Mouse (Mus musculus): ENCODE data around the gene Krtap3-1.
"Not testable (repeated sequence)": the region's sequence is repeated elsewhere in the genome, so short reads cannot be mapped to it uniquely, and the experiment has no call there.

Gene Krtap3-1

GRCm38 (mm10) chr11:99566530-99566929 lies at the start of gene Krtap3-1:
Gene Krtap3-1, minus strand, starts transcription at chr11:99566630.
- no peak for DNase-seq

GRCm38 (mm10) chr11:99614796-99615363 lies 48.5 kb upstream of the Krtap3-1 start, which contains the start of gene Krtap2-4:
Gene Krtap2-4, minus strand, starts transcription at chr11:99614846.
- DNase-seq: no peak

- DNase-seq: not testable (repeated sequence)
Measured at GRCm38 (mm10) chr11:99610089-99610488, 43.7 kb upstream of the Krtap3-1 start, which contains the start of gene Gm11937. Gene Gm11937, minus strand, starts transcription at chr11:99610189.

GRCm38 (mm10) chr11:99609126-99609525 lies 42.7 kb upstream of the Krtap3-1 start:
- DNase-seq: no peak

- DNase-seq: not testable (repeated sequence)
Measured at GRCm38 (mm10) chr11:99603208-99603607, 36.8 kb upstream of the Krtap3-1 start, which contains the start of gene Gm11938. Gene Gm11938, minus strand, starts transcription at chr11:99603308.

- not testable (repeated sequence) for DNase-seq
Measured at GRCm38 (mm10) chr11:99597742-99598141, 31.3 kb upstream of the Krtap3-1 start, which contains the start of gene Krtap9-3. Gene Krtap9-3, minus strand, starts transcription at chr11:99598105.

- DNase-seq: no peak
Measured at GRCm38 (mm10) chr11:99590981-99591380, 24.6 kb upstream of the Krtap3-1 start, which contains the start of gene Krtap1-3. Gene Krtap1-3, minus strand, starts transcription at chr11:99591339.

GRCm38 (mm10) chr11:99585096-99585495 lies 18.7 kb upstream of the Krtap3-1 start:
- no peak for DNase-seq

- DNase-seq: no peak
Measured at GRCm38 (mm10) chr11:99583245-99583704, 16.8 kb upstream of the Krtap3-1 start, which contains the start of gene Krtap1-4. Gene Krtap1-4, minus strand, starts transcription at chr11:99583654.

GRCm38 (mm10) chr11:99581564-99581963 lies 15.1 kb upstream of the Krtap3-1 start:
- DNase-seq: no peak

- DNase-seq: no peak
Measured at GRCm38 (mm10) chr11:99581051-99581450, 14.6 kb upstream of the Krtap3-1 start.

GRCm38 (mm10) chr11:99580636-99581035 lies 14.2 kb upstream of the Krtap3-1 start, which contains the start of gene Krtap1-5:
Gene Krtap1-5, minus strand, starts transcription at chr11:99581016.
- no peak for DNase-seq

GRCm38 (mm10) chr11:99574106-99574505 lies 7.7 kb upstream of the Krtap3-1 start:
- DNase-seq: peak; percentile 82 to 84

- no peak for DNase-seq
Measured at GRCm38 (mm10) chr11:99573164-99573563, 6.7 kb upstream of the Krtap3-1 start.

GRCm38 (mm10) chr11:99562580-99562979 lies 3.9 kb downstream of the Krtap3-1 start:
- DNase-seq: no peak

- DNase-seq: no peak
Measured at GRCm38 (mm10) chr11:99559366-99559765, 7.1 kb downstream of the Krtap3-1 start, which contains the start of gene Gm11939. Gene Gm11939, minus strand, starts transcription at chr11:99559466.

GRCm38 (mm10) chr11:99557976-99558745 lies 8.3 kb downstream of the Krtap3-1 start:
- DNase-seq: no peak

- no peak for DNase-seq
Measured at GRCm38 (mm10) chr11:99556753-99557152, 9.7 kb downstream of the Krtap3-1 start, which contains the start of gene Krtap3-2. Gene Krtap3-2, minus strand, starts transcription at chr11:99556853.

- no peak for DNase-seq
Measured at GRCm38 (mm10) chr11:99556195-99556594, 10.2 kb downstream of the Krtap3-1 start.

- no peak for DNase-seq
Measured at GRCm38 (mm10) chr11:99550765-99551164, 15.7 kb downstream of the Krtap3-1 start, which contains the start of gene Krtap3-3. Gene Krtap3-3, minus strand, starts transcription at chr11:99550865.

- DNase-seq: no peak
Measured at GRCm38 (mm10) chr11:99547892-99548291, 18.5 kb downstream of the Krtap3-1 start.

GRCm38 (mm10) chr11:99539721-99540120 lies 26.7 kb downstream of the Krtap3-1 start:
- DNase-seq: peak; percentile 55 to 67

- no peak for DNase-seq
Measured at GRCm38 (mm10) chr11:99521288-99521860, 45.1 kb downstream of the Krtap3-1 start, which contains the start of gene Krt39. Gene Krt39, minus strand, starts transcription at chr11:99521338.
